Mouse (Mus musculus) gastrocnemius, postnatal 14 days (tissue): ENCODE measurements around the gene 1700025G04Rik. TPM values are rescaled to one million over a fixed set of nuclear protein-coding genes. Genes with fewer than 3 reads are reported as not detected.

ENCODE experiments used
- DNase-seq: peaks from one replicate; pipeline ENCODE4 v3.0.0; 2021; ENCODE audit warnings: mixed read lengths
- intact Hi-C: fragments of 180-260 bp; cut with DNase I; formaldehyde crosslinking; loops from one replicate; pipeline ENCODE4 v1.15.1; 2025; ENCODE audit warnings: low total_unique reads
- total RNA-seq, 2 experiments: library from RNA; stranded (reverse); gene quantifications; 2 replicates each; pipeline ENCODE4 v1.2.3; 2021

The 1700025G04Rik gene
- total RNA-seq, 2 experiments from 2014 or later = 50.2 to 53.4 TPM

GRCm38 (mm10) chr1:152081121-152081520 lies 8.8 kb downstream of the 1700025G04Rik start:
- intact Hi-C loops = no loop called here
- no peak for DNase-seq

GRCm38 (mm10) chr1:152080244-152080643 lies 9.7 kb downstream of the 1700025G04Rik start:
- no peak for DNase-seq
- intact Hi-C loops = no loop called here

- no peak for DNase-seq
- intact Hi-C loops = no loop called here
Observed at GRCm38 (mm10) chr1:152077171-152077715, 12.7 kb downstream of the 1700025G04Rik start.

- no peak for DNase-seq
- intact Hi-C loops = no loop called here
Observed at GRCm38 (mm10) chr1:152076222-152076845, 13.6 kb downstream of the 1700025G04Rik start.

- no peak for DNase-seq
- intact Hi-C loops = no loop called here
Observed at GRCm38 (mm10) chr1:152075725-152076124, 14.2 kb downstream of the 1700025G04Rik start.

- intact Hi-C loops = no loop called here
- no peak for DNase-seq
Observed at GRCm38 (mm10) chr1:152070441-152070840, 19.5 kb downstream of the 1700025G04Rik start.

GRCm38 (mm10) chr1:152069745-152070144 lies 20.2 kb downstream of the 1700025G04Rik start:
- intact Hi-C loops = no loop called here

GRCm38 (mm10) chr1:152067919-152068318 lies 22.0 kb downstream of the 1700025G04Rik start:
- intact Hi-C loops = no loop called here
- no peak for DNase-seq

More at GRCm38 (mm10) chr1:152069745-152070144, 20.2 kb downstream of the 1700025G04Rik start:
- no peak for DNase-seq

- DNase-seq = no peak
- intact Hi-C loops = no loop called here
Observed at GRCm38 (mm10) chr1:152065527-152065926, 24.4 kb downstream of the 1700025G04Rik start.

GRCm38 (mm10) chr1:152063357-152064145 lies 26.4 kb downstream of the 1700025G04Rik start:
- intact Hi-C loops = no loop called here
- no peak for DNase-seq

- intact Hi-C loops = no loop called here
Observed at GRCm38 (mm10) chr1:152061745-152062144, 28.2 kb downstream of the 1700025G04Rik start.

GRCm38 (mm10) chr1:152060265-152060664 lies 29.7 kb downstream of the 1700025G04Rik start:
- DNase-seq = no peak
- intact Hi-C loops = no loop called here

More at GRCm38 (mm10) chr1:152061745-152062144, 28.2 kb downstream of the 1700025G04Rik start:
- DNase-seq = no peak

GRCm38 (mm10) chr1:152058776-152059175 lies 31.1 kb downstream of the 1700025G04Rik start:
- no peak for DNase-seq
- intact Hi-C loops = no loop called here

GRCm38 (mm10) chr1:152053112-152053511 lies 36.8 kb downstream of the 1700025G04Rik start:
- intact Hi-C loops = no loop called here
- DNase-seq = no peak

GRCm38 (mm10) chr1:152051858-152052257 lies 38.1 kb downstream of the 1700025G04Rik start:
- intact Hi-C loops = no loop called here
- DNase-seq = no peak

GRCm38 (mm10) chr1:152050037-152050436 lies 39.9 kb downstream of the 1700025G04Rik start:
- DNase-seq = no peak
- intact Hi-C loops = no loop called here

- intact Hi-C loops = no loop called here
Observed at GRCm38 (mm10) chr1:152048291-152048690, 41.6 kb downstream of the 1700025G04Rik start.

GRCm38 (mm10) chr1:152047416-152047815 lies 42.5 kb downstream of the 1700025G04Rik start:
- intact Hi-C loops = no loop called here
- no peak for DNase-seq

More at GRCm38 (mm10) chr1:152048291-152048690, 41.6 kb downstream of the 1700025G04Rik start:
- no peak for DNase-seq

- intact Hi-C loops = no loop called here
- no peak for DNase-seq
Observed at GRCm38 (mm10) chr1:152043453-152043852, 46.5 kb downstream of the 1700025G04Rik start.

GRCm38 (mm10) chr1:152042409-152042808 lies 47.5 kb downstream of the 1700025G04Rik start:
- intact Hi-C loops = no loop called here
- DNase-seq = no peak
